Mouse (Mus musculus) midbrain, embryonic 15.5 days (tissue): Measurements from ENCODE around the gene Rpl9. TPM values are rescaled to one million over a fixed set of nuclear protein-coding genes. Genes with fewer than 3 reads are reported as not detected.

Experiments used
- ATAC-seq: fragments of 200-750 bp; cut with Nextera tagmentation; replicated peaks from 2 replicates; pipeline ENCODE4 v1.8.0; 2017; ENCODE audit warnings: moderate TSS enrichment
- H3K27ac ChIP-seq: fragments of 300-500 bp; sonication (generic); 2 replicates; pipeline ENCODE4 v1.5.1; 2015; ENCODE audit warnings: mild to moderate bottlenecking, inconsistent platforms
- H3K27me3 ChIP-seq: fragments of 300-500 bp; sonication (generic); replicated peaks from 2 replicates; pipeline ENCODE4 v1.6.1; 2015; ENCODE audit warnings: inconsistent platforms
- H3K36me3 ChIP-seq: fragments of 300-500 bp; sonication (generic); replicated peaks from 2 replicates; pipeline ENCODE4 v1.6.1; 2015; ENCODE audit warnings: inconsistent platforms
- H3K4me1 ChIP-seq: fragments of 300-500 bp; sonication (generic); 2 replicates; pipeline ENCODE4 v1.6.1; 2015; ENCODE audit warnings: inconsistent platforms
- H3K4me2 ChIP-seq: fragments of 300-500 bp; sonication (generic); 2 replicates; pipeline ENCODE4 v1.6.1; 2015; ENCODE audit warnings: inconsistent platforms, mild to moderate bottlenecking, moderate library complexity
- H3K4me3 ChIP-seq: fragments of 300-500 bp; sonication (generic); 2 replicates; pipeline ENCODE4 v1.5.1; 2015; ENCODE audit warnings: mild to moderate bottlenecking, inconsistent platforms
- H3K9ac ChIP-seq: fragments of 300-500 bp; sonication (generic); 2 replicates; pipeline ENCODE4 v1.6.1; 2015; ENCODE audit warnings: mild to moderate bottlenecking, inconsistent platforms
- H3K9me3 ChIP-seq: fragments of 300-500 bp; sonication (generic); 2 replicates; pipeline ENCODE4 v1.6.1; 2016; ENCODE audit warnings: inconsistent platforms
- WGBS: fragments of 180-500 bp; shearing (Covaris S2); methylation state at CpG from one replicate; pipeline ENCODE4 v1.1.7; 2015; ENCODE audit warnings: mixed read lengths; 5-methylcytosine and 5-hydroxymethylcytosine counted together
- polyA plus RNA-seq: library from polyadenylated mRNA; unstranded; fragments of >200 nt; fragmentation: Nextera tagmentation; extraction: Ambion mirVana; gene quantifications from 2 replicates; pipeline ENCODE4 v1.2.1, GENCODE M21; 2015

Rpl9 gene
- polyA plus RNA-seq, 1 experiment from 2014 or later, result 541 TPM

- WGBS, result 89% methylated on average over 6 of the region's 6 CpGs
- Histone ChIP-seq H3K36me3 (no peaks in the 10 kb centered on the region), H3K9ac (no peak overlapping the region), H3K9me3 (no peaks in the 10 kb centered on the region), H3K27ac (no peak overlapping the region), H3K4me2 (no peak overlapping the region), H3K27me3 (no peaks in the 10 kb centered on the region), H3K4me3 (no peak overlapping the region), H3K4me1 (no peaks in the 10 kb centered on the region)
- no peak for ATAC-seq
These were observed 34.4 kb downstream of the Rpl9 start for GRCm38 (mm10) chr5:65356851-65357250.

- Histone ChIP-seq H3K9ac (no peak overlapping the region), H3K9me3 (no peaks in the 10 kb centered on the region), H3K4me2 (no peak overlapping the region), H3K27me3 (no peaks in the 10 kb centered on the region), H3K4me3 (no peak overlapping the region), H3K36me3 (no peaks in the 10 kb centered on the region), H3K4me1 (no peaks in the 10 kb centered on the region), H3K27ac (no peak overlapping the region)
- WGBS, result 74% methylated on average over 5 of the region's 5 CpGs
- ATAC-seq, result no peak
These were observed 36.3 kb downstream of the Rpl9 start for GRCm38 (mm10) chr5:65354985-65355384.

- Histone ChIP-seq H3K4me1 (no peaks in the 10 kb centered on the region), H3K9ac (no peak overlapping the region), H3K27ac (no peak overlapping the region), H3K27me3 (no peaks in the 10 kb centered on the region), H3K9me3 (no peaks in the 10 kb centered on the region), H3K36me3 (no peaks in the 10 kb centered on the region), H3K4me2 (no peak overlapping the region), H3K4me3 (no peak overlapping the region)
- 90% methylated on average over 3 of the region's 3 CpGs for WGBS
- ATAC-seq, result no peak
These were observed 37.1 kb downstream of the Rpl9 start for GRCm38 (mm10) chr5:65354097-65354496.

GRCm38 (mm10) chr5:65350508-65350907, 40.7 kb downstream of the Rpl9 start:
- Histone ChIP-seq H3K9ac (no peak overlapping the region), H3K4me1 (peaks cover 3% of the 10 kb centered on the region), H3K36me3 (no peaks in the 10 kb centered on the region), H3K27me3 (no peaks in the 10 kb centered on the region), H3K4me3 (no peak overlapping the region), H3K9me3 (no peaks in the 10 kb centered on the region), H3K27ac (no peak overlapping the region), H3K4me2 (no peak overlapping the region)
- 67% methylated on average over 10 of the region's 10 CpGs for WGBS
- ATAC-seq, result no peak

GRCm38 (mm10) chr5:65348168-65348567, 43.1 kb downstream of the Rpl9 start, which contains the start of gene Klb:
Gene Klb, plus strand, starts transcription at chr5:65348314.
- no peak for ATAC-seq
- peaks cover 3% of the 10 kb centered on the region for H3K4me1 ChIP-seq
- 0 out of 2 replicates have a peak within 1 kb of the TSS, but pooled peaks have one; percentile 5 for H3K4me3 ChIP-seq
- no peaks in the 10 kb centered on the region for H3K27me3 ChIP-seq
- H3K9ac ChIP-seq, result no peak within 1 kb of the TSS; the same call in 1 of the 2 replicates
- peak within 1 kb of the TSS; percentile 34 for H3K4me2 ChIP-seq
- 48% methylated on average over 15 of the region's 15 CpGs for WGBS
- H3K36me3 ChIP-seq, result no peaks in the 10 kb centered on the region
- H3K27ac ChIP-seq, result no peak within 1 kb of the TSS
- no peaks in the 10 kb centered on the region for H3K9me3 ChIP-seq

- no peak overlapping the region for H3K4me3 ChIP-seq
- no peak overlapping the region for H3K27ac ChIP-seq
- H3K27me3 ChIP-seq, result no peaks in the 10 kb centered on the region
- no peak overlapping the region for H3K9ac ChIP-seq
- peaks cover 5% of the 10 kb centered on the region; the same call in 1 of the 2 replicates for H3K4me1 ChIP-seq
- ATAC-seq, result no peak
- H3K9me3 ChIP-seq, result no peaks in the 10 kb centered on the region
- no peak overlapping the region for H3K4me2 ChIP-seq
- WGBS, result 67% methylated on average over 4 of the region's 4 CpGs
- no peaks in the 10 kb centered on the region for H3K36me3 ChIP-seq
These were observed 51.1 kb downstream of the Rpl9 start for GRCm38 (mm10) chr5:65340167-65340566.

GRCm38 (mm10) chr5:65338394-65338793, 52.9 kb downstream of the Rpl9 start:
- Histone ChIP-seq H3K27me3 (no peaks in the 10 kb centered on the region), H3K9me3 (no peaks in the 10 kb centered on the region), H3K9ac (no peak overlapping the region), H3K4me2 (no peak overlapping the region), H3K27ac (no peak overlapping the region), H3K4me3 (no peak overlapping the region), H3K4me1 (peaks cover 14% of the 10 kb centered on the region), H3K36me3 (no peaks in the 10 kb centered on the region)
- ATAC-seq, result no peak
- WGBS, result 82% methylated on average over 6 of the region's 6 CpGs

Other genes starting within 250 kb of the Rpl9 start
- 12.7 and 15.2 TPM in 2 replicates for gene Wdr19, start 191.7 kb downstream of the Rpl9 start, polyA plus RNA-seq
- 25.9 and 27.1 TPM in 2 replicates for gene Rfc1, start 55.8 kb downstream of the Rpl9 start, polyA plus RNA-seq
- gene Klb, start 43.1 kb downstream of the Rpl9 start, polyA plus RNA-seq, result 0.13 TPM in 2 replicates
- gene Lias, start 53 bp upstream of the Rpl9 start, polyA plus RNA-seq, result 62.5 and 67.8 TPM in 2 replicates
- gene Ugdh, start 44.5 kb upstream of the Rpl9 start, polyA plus RNA-seq, result 41.1 and 45.6 TPM in 2 replicates
- 1.1 TPM in 1 of 2 replicates, not detected in the other for gene Gm43552, start 101.4 kb upstream of the Rpl9 start, polyA plus RNA-seq
- gene Smim14, start 145.7 kb upstream of the Rpl9 start, polyA plus RNA-seq, result 174 and 193 TPM in 2 replicates
- 190 and 191 TPM in 2 replicates for gene Ube2k, start 145.8 kb upstream of the Rpl9 start, polyA plus RNA-seq